Mouse (Mus musculus): ENCODE measurements at regions not wholly inside any gene's neighbourhood (a gene's known extent, or its start where the extent isn't known, plus 50 kb on each side); places are given as distances from the start of the nearest gene placed in this dataset.

DNA sequence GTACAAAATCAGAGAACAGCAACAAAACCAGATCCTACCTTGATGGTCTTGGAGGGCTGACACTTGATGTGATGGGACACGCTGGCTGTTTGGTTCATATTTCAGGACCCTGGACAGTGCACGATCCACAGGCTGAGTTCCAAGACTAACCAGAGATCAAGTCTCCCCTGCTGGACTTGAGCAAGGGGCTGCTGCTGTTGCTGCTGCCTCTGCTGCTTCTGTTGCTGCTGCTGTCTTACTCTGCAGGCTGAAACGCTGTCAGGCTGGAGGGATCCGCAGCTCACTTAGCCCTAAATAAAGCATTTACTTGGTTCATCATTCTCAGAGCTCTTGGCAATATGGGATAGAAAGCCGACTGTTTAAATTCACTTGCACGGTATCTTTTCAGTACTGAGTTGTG lies 589.8 kb downstream of the Actr3 start:
- TF ChIP-seq POLR2A (IDR thresholded peaks at IDR 0.05; ENCODE audit: extremely low read depth, insufficient read depth, low read length) = peak; percentile 49; the same call in 1 of the 2 replicates
- no peak for TF ChIP-seq CTCF (IDR thresholded peaks at IDR 0.05; ENCODE audit: extremely low read depth, insufficient read depth, low read length)
